Mouse (Mus musculus): ENCODE measurements around the gene Lhx3. TPM values are rescaled to one million over a fixed set of nuclear protein-coding genes. Genes with fewer than 3 reads are reported as not detected.

Lhx3 gene
- polyA plus RNA-seq, 1 experiment, result not detected

DNA sequence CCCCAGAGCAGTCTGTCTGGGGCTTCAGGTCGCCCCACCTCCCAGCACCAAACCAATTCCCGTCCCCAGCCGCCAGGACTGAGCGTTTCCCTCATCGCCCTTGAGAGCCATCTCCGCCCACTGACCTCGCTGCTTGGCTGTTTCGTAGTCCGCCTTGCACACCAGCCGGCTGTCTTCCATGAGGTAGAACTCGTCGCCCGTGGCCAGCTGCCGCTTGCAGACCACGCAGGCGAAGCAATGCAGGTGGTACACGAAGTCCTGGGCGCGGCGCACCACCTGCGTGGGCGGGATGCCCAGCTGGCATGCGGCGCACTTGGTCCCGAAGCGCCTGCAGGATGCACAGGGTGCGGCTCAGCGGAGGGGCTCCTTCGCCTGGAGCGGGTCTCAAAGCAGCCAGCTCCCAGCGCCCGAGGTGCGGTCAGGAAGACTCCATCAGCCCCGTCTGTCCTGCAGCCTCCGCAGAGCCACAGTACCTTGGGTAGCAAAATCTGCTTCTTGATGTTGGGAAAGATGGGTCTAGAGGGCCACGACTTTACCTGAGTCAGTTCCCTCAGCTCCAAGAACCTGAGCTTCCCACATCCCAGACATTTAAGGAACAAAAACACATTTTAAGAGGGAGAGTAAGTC is 5.1 kb downstream of the Lhx3 start:
- Histone ChIP-seq H3K4me3 (no peak overlapping the region), H3K27me3 (ENCODE audit: control insufficient read depth, insufficient read depth, insufficient read length) (peaks cover 81% of the 10 kb centered on the region)

DNA sequence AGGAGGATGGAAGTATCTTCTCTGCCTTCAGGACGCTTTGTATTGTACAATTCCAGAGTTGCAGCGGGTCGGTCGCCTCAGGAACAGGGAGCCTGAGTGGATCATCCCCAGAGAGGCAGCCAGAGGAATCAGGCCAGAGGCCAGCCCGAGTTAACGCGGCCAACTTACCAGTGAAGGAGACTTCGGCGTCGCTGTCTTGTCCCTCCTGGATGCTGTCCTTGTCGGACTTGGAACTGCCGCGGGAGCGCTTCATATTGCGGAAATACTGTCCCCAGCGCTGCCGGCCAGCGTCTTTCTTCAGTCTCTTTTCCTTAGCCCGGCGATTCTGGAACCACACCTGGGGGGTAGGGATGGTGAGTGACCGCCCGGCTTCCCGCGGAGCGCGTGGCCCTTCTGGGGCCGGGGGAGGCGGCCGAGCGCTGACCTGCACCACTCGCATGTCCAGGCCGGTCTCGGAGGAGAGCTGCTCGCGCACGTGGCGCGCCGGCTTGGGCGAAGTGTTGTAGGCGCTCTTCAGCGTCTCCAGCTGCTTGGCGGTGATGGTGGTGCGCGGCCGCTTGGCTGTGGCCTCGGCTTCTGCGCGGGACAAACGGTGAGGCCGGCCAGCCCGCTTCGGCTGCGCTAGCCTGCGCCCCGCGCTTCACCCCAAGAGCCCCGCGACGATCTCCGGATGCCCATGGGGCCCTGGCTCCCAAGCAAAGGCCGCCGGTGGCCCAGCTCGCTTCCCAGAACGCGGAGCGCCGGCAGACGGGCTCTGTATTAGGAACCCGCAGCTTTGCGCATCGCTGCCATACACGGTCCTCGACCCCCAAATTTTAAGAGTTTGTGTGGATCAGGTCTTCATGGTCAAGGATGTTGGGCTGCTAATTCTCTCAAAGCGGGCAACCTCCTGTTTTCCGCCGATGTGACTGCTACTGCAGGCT is 5.9 kb downstream of the Lhx3 start:
- no peak for TF ChIP-seq MAX (IDR thresholded peaks at IDR 0.05; ENCODE audit: low read depth)
- no peak for TF ChIP-seq REST (IDR thresholded peaks at IDR 0.05; ENCODE audit: insufficient read depth, insufficient read length)
- no peak for TF ChIP-seq SRF (IDR thresholded peaks at IDR 0.05; ENCODE audit: control insufficient read depth, insufficient read length, low read depth)
- TF ChIP-seq TCF3 (IDR thresholded peaks at IDR 0.05; ENCODE audit: insufficient read length, low read depth), result no peak
- no peak for TF ChIP-seq MYOD1 (IDR thresholded peaks at IDR 0.05; ENCODE audit: control insufficient read depth in 1 of 3, insufficient read length in 2 of 3, low read depth in 2 of 3)
- H3K79me2 ChIP-seq (ENCODE audit: control insufficient read depth, insufficient read depth), result no peaks in the 10 kb centered on the region
- no peak overlapping the region for H3K4me2 ChIP-seq (ENCODE audit: low read depth)
- no peak overlapping the region for H3ac ChIP-seq (ENCODE audit: control insufficient read depth, insufficient read length)
- H3K4me3 ChIP-seq, result no peak overlapping the region
- H3K27me3 ChIP-seq (ENCODE audit: control insufficient read depth, insufficient read depth, insufficient read length), result peaks cover 86% of the 10 kb centered on the region
- no peaks in the 10 kb centered on the region for H3K36me3 ChIP-seq (ENCODE audit: control insufficient read depth, insufficient read depth)

More for the DNA sequence above, 5.1 kb downstream of the Lhx3 start:
- no peak overlapping the region for H3ac ChIP-seq (ENCODE audit: control insufficient read depth, insufficient read length)
- no peaks in the 10 kb centered on the region for H3K36me3 ChIP-seq (ENCODE audit: control insufficient read depth, insufficient read depth)
- H3K79me2 ChIP-seq (ENCODE audit: control insufficient read depth, insufficient read depth), result no peaks in the 10 kb centered on the region
- no peak for TF ChIP-seq E2F4 (IDR thresholded peaks at IDR 0.05; ENCODE audit: insufficient read depth)
- peak in 1 of 3 experiments; percentile 42 for TF ChIP-seq MYOD1 (IDR thresholded peaks at IDR 0.05; ENCODE audit: control insufficient read depth in 1 of 3, insufficient read length in 2 of 3, low read depth in 2 of 3)
- TF ChIP-seq POLR2AphosphoS2 (IDR thresholded peaks at IDR 0.05; ENCODE audit: insufficient read length, low read depth), result no peak
- no peak overlapping the region for H3K4me2 ChIP-seq (ENCODE audit: low read depth)

DNA sequence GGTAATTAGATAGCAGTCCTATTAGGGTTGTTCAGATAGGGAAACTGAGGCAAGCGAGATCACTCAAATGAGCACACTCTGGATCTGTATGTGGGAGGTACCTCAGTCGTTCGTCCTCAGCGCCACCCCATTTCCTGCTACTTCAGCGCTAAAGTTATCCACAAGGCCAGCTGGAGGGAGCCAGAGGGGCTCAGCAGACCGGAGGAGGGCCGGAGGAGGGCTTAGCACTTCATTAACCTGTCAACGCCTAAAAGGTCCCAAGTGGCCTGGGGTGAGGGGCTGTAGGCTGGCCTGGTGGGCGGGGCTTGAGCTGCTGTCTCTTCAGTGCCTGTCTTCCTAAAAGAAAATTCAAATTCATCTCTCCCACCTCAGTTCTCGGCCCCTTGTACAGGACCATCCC is 9.6 kb downstream of the Lhx3 start:
- no peak overlapping the region for H3K4me2 ChIP-seq (ENCODE audit: low read depth)
- H3K79me2 ChIP-seq (ENCODE audit: control insufficient read depth, insufficient read depth), result no peaks in the 10 kb centered on the region
- no peak overlapping the region for H3ac ChIP-seq (ENCODE audit: control insufficient read depth, insufficient read length)
- no peak overlapping the region for H3K4me3 ChIP-seq
- H3K27me3 ChIP-seq (ENCODE audit: control insufficient read depth, insufficient read depth, insufficient read length), result peaks cover 88% of the 10 kb centered on the region
- no peaks in the 10 kb centered on the region for H3K36me3 ChIP-seq (ENCODE audit: control insufficient read depth, insufficient read depth)
- TF ChIP-seq USF1 (IDR thresholded peaks at IDR 0.05; ENCODE audit: low read depth), result no peak
- TF ChIP-seq REST (IDR thresholded peaks at IDR 0.05; ENCODE audit: insufficient read depth, insufficient read length), result no peak
- no peak for TF ChIP-seq SRF (IDR thresholded peaks at IDR 0.05; ENCODE audit: control insufficient read depth, insufficient read length, low read depth)
- TF ChIP-seq MAX (IDR thresholded peaks at IDR 0.05; ENCODE audit: low read depth), result no peak
- TF ChIP-seq E2F4 (IDR thresholded peaks at IDR 0.05; ENCODE audit: insufficient read depth), result no peak
- TF ChIP-seq POLR2AphosphoS2 (IDR thresholded peaks at IDR 0.05; ENCODE audit: insufficient read length, low read depth), result no peak
- no peak for TF ChIP-seq CEBPB (IDR thresholded peaks at IDR 0.05; ENCODE audit: insufficient read depth, poor library complexity, severe bottlenecking)
- TF ChIP-seq POLR2A (IDR thresholded peaks at IDR 0.05; ENCODE audit: insufficient read length, low read depth), result no peak
- no peak for TF ChIP-seq MYOG (IDR thresholded peaks at IDR 0.05; ENCODE audit: control insufficient read depth in 1 of 3, insufficient read depth in 1 of 3, insufficient read length in 2 of 3, low read depth in 2 of 3)
- TF ChIP-seq MYOD1 (IDR thresholded peaks at IDR 0.05; ENCODE audit: control insufficient read depth in 1 of 3, insufficient read length in 2 of 3, low read depth in 2 of 3), result no peak
- no peak for TF ChIP-seq TCF3 (IDR thresholded peaks at IDR 0.05; ENCODE audit: insufficient read length, low read depth)
- TF ChIP-seq TCF12 (IDR thresholded peaks at IDR 0.05; ENCODE audit: insufficient read depth, poor library complexity, severe bottlenecking), result no peak

DNA sequence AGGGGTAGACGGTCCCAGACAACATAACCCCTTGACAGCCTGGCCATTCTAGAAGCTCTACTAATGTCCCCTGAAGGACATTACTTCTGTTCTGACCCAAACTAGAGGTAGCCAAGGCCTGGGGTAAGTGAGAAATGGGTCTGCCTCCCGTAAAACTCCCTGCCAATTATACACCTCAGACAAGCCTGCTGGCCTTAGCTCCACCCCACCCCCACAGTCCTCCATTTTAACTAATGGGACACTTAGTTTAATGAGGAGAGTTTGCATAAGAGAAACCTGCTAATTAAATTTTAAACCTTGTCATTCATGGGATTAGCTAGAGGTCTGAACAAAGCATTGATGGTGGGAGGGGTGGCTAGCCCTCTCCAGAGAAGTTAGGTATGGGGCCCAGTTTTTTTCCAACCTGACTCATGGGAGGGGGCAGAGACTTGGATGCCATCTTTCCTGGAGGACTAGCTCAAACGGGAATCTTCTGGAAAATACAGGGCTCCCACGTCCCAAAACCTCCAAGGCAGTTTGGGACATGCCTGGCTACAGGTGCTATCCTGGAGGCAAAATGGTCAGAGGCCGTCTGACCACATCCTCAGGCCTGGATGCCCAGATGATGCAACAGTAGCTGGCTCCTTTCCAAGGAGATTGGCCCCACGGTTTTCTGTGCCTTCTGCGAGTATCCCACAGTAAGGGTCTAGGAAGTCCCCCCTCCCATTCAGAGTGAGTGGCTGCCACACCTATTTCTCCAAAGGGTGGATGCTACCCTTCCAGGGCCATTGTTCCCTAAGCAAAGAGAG is 13.3 kb downstream of the Lhx3 start:
- Histone ChIP-seq H3K4me3 (no peak overlapping the region), H3ac (ENCODE audit: control insufficient read depth, insufficient read length) (no peak overlapping the region), H3K36me3 (ENCODE audit: control insufficient read depth, insufficient read depth) (no peaks in the 10 kb centered on the region), H3K79me2 (ENCODE audit: control insufficient read depth, insufficient read depth) (no peaks in the 10 kb centered on the region), H3K27me3 (ENCODE audit: control insufficient read depth, insufficient read depth, insufficient read length) (peaks cover 80% of the 10 kb centered on the region), H3K4me2 (ENCODE audit: low read depth) (no peak overlapping the region)
- TF ChIP-seq POLR2A (IDR thresholded peaks at IDR 0.05; ENCODE audit: insufficient read length, low read depth) (no peak), TCF3 (IDR thresholded peaks at IDR 0.05; ENCODE audit: insufficient read length, low read depth) (no peak), MYOD1 (IDR thresholded peaks at IDR 0.05; ENCODE audit: control insufficient read depth in 1 of 3, insufficient read length in 2 of 3, low read depth in 2 of 3) (no peak), POLR2AphosphoS2 (IDR thresholded peaks at IDR 0.05; ENCODE audit: insufficient read length, low read depth) (no peak), TCF12 (IDR thresholded peaks at IDR 0.05; ENCODE audit: insufficient read depth, poor library complexity, severe bottlenecking) (no peak), E2F4 (IDR thresholded peaks at IDR 0.05; ENCODE audit: insufficient read depth) (no peak), REST (IDR thresholded peaks at IDR 0.05; ENCODE audit: insufficient read depth, insufficient read length) (no peak), SRF (IDR thresholded peaks at IDR 0.05; ENCODE audit: control insufficient read depth, insufficient read length, low read depth) (no peak), MYOG (IDR thresholded peaks at IDR 0.05; ENCODE audit: control insufficient read depth in 1 of 3, insufficient read depth in 1 of 3, insufficient read length in 2 of 3, low read depth in 2 of 3) (no peak), MAX (IDR thresholded peaks at IDR 0.05; ENCODE audit: low read depth) (no peak), CEBPB (IDR thresholded peaks at IDR 0.05; ENCODE audit: insufficient read depth, poor library complexity, severe bottlenecking) (no peak), USF1 (IDR thresholded peaks at IDR 0.05; ENCODE audit: low read depth) (no peak)

Data from myocyte (in vitro differentiated cells).